12 mouse cellular contexts compared by ENCODE assay signal in genomic region chr4:124048348-124048831, GRCm38 (mm10).
A peak's percentile ranks its signal among the peaks of the same experiment; 100 is the strongest.
DNase-seq lines count a peak whose midpoint lies in the region; ATAC-seq and TF ChIP-seq lines count a peak whose summit lies in the region.
"Had no signal": no experiment of that assay in that cellular context is flagged by ENCODE, and none has a peak within 500 bp of the region (broad histone marks: within the 10 kb centered on the region; RNA-seq: fewer than 3 reads in every experiment).

No protein-coding gene starts in this region.

- H3K9me3 ChIP-seq in stomach, embryonic 16.5 days (replicated peaks; ENCODE audit: control insufficient read depth, low read length), result no peaks in the 10 kb centered on the region
- H3K9me3 ChIP-seq in stomach, postnatal 0 days (ENCODE audit: control insufficient read depth, low read length), result no peaks in the 10 kb centered on the region
- no peaks in the 10 kb centered on the region for H3K9me3 ChIP-seq in limb, embryonic 10.5 days (replicated peaks)
- H3K9me3 ChIP-seq in heart, embryonic 12.5 days (replicated peaks), result no peaks in the 10 kb centered on the region
- H3K9me3 ChIP-seq: limb, embryonic 15.5 days had no signal

- peak; percentile 33; the same call in 1 of the 2 replicates for ATAC-seq in stomach, embryonic 16.5 days (ENCODE audit: insufficient read depth, low FRiP score)
- no peak for ATAC-seq in stomach, postnatal 0 days (ENCODE audit: low FRiP score, low TSS enrichment)
- no peak for ATAC-seq in heart, embryonic 12.5 days (ENCODE audit: insufficient number of reproducible peaks, low FRiP score)
- ATAC-seq in frontal cortex, adult (ENCODE audit: low TSS enrichment), result no peak

- TF ChIP-seq CTCF in stomach, postnatal 0 days (IDR thresholded peaks at IDR 0.05; ENCODE audit: low read depth), result no peak

- DNase-seq in stomach, postnatal 0 days (ENCODE audit: low spot score), result no peak
- DNase-seq in hindlimb bud, embryonic 11.5 days (ENCODE audit: extremely low spot score, low read depth, low spot score), result peak; percentile 58
- peak; percentile 63 for DNase-seq in limb, embryonic 10.5 days (ENCODE audit: low spot score)
- DNase-seq in retina, postnatal 1 day, result peak; percentile 42
- no peak for DNase-seq in cerebellum, adult 8-10 months
- DNase-seq: adrenal gland, postnatal 14 days; heart, postnatal 10 days had no signal

- 38% methylated on average over 12 of the region's 12 CpGs for WGBS in stomach, embryonic 16.5 days
- 31% methylated on average over 12 of the region's 12 CpGs for WGBS in stomach, postnatal 0 days
- 29% methylated on average over 12 of the region's 12 CpGs for WGBS in limb, embryonic 10.5 days
- 73% methylated on average over 12 of the region's 12 CpGs for WGBS in heart, embryonic 12.5 days

- no peak for TF ChIP-seq EP300 in stomach, postnatal 0 days (optimal IDR thresholded peaks at IDR 0.05)

- H3K4me2 ChIP-seq in stomach, embryonic 16.5 days (ENCODE audit: low read depth, low read length), result no peak overlapping the region
- no peak overlapping the region for H3K4me2 ChIP-seq in stomach, postnatal 0 days (replicated peaks; ENCODE audit: low read depth)
- no peak overlapping the region for H3K4me2 ChIP-seq in heart, embryonic 12.5 days
- H3K4me2 ChIP-seq: limb, embryonic 15.5 days had no signal

- H3K9ac ChIP-seq in stomach, embryonic 16.5 days (ENCODE audit: low read length), result no peak overlapping the region
- H3K9ac ChIP-seq in stomach, postnatal 0 days (ENCODE audit: low read length), result no peak overlapping the region
- H3K9ac ChIP-seq in heart, embryonic 12.5 days, result no peak overlapping the region
- H3K9ac ChIP-seq: limb, embryonic 15.5 days had no signal

- H3K4me1 ChIP-seq in stomach, embryonic 16.5 days (ENCODE audit: control insufficient read depth, insufficient read depth, low read length), result no peaks in the 10 kb centered on the region
- no peaks in the 10 kb centered on the region for H3K4me1 ChIP-seq in stomach, postnatal 0 days (replicated peaks; ENCODE audit: control insufficient read depth, insufficient read depth)
- peaks cover 26% of the 10 kb centered on the region for H3K4me1 ChIP-seq in limb, embryonic 10.5 days
- no peaks in the 10 kb centered on the region for H3K4me1 ChIP-seq in heart, embryonic 12.5 days (replicated peaks)
- H3K4me1 ChIP-seq: limb, embryonic 15.5 days had no signal

- H3K27ac ChIP-seq in stomach, embryonic 16.5 days (ENCODE audit: low read length), result no peak overlapping the region
- H3K27ac ChIP-seq in stomach, postnatal 0 days (replicated peaks), result no peak overlapping the region
- peak overlapping the region; percentile 78 for H3K27ac ChIP-seq in limb, embryonic 10.5 days
- no peak overlapping the region for H3K27ac ChIP-seq in heart, embryonic 12.5 days (ENCODE audit: poor library complexity, severe bottlenecking)
- H3K27ac ChIP-seq: limb, embryonic 15.5 days had no signal

- no peak overlapping the region for H3K4me3 ChIP-seq in stomach, embryonic 16.5 days (replicated peaks; ENCODE audit: low read length)
- H3K4me3 ChIP-seq in stomach, postnatal 0 days (ENCODE audit: low read depth, low read length), result no peak overlapping the region
- H3K4me3 ChIP-seq in limb, embryonic 10.5 days, result no peak overlapping the region
- no peak overlapping the region for H3K4me3 ChIP-seq in heart, embryonic 12.5 days
- H3K4me3 ChIP-seq: erythroblast, embryonic 14.5 days; limb, embryonic 15.5 days had no signal

- H3K36me3 ChIP-seq in stomach, embryonic 16.5 days (ENCODE audit: control insufficient read depth, insufficient read depth, low read length), result no peaks in the 10 kb centered on the region
- H3K36me3 ChIP-seq in stomach, postnatal 0 days (ENCODE audit: control insufficient read depth, insufficient read depth, low read length), result no peaks in the 10 kb centered on the region
- no peaks in the 10 kb centered on the region for H3K36me3 ChIP-seq in limb, embryonic 10.5 days
- H3K36me3 ChIP-seq in heart, embryonic 12.5 days, result no peaks in the 10 kb centered on the region
- H3K36me3 ChIP-seq: limb, embryonic 15.5 days had no signal

- H3K27me3 ChIP-seq in stomach, embryonic 16.5 days (ENCODE audit: control insufficient read depth, insufficient read depth, low read length), result no peaks in the 10 kb centered on the region
- no peaks in the 10 kb centered on the region for H3K27me3 ChIP-seq in stomach, postnatal 0 days (ENCODE audit: control insufficient read depth, insufficient read depth, low read length)
- no peaks in the 10 kb centered on the region for H3K27me3 ChIP-seq in limb, embryonic 10.5 days (ENCODE audit: low read depth, poor library complexity, severe bottlenecking)
- no peaks in the 10 kb centered on the region for H3K27me3 ChIP-seq in heart, embryonic 12.5 days (replicated peaks)
- H3K27me3 ChIP-seq: limb, embryonic 15.5 days had no signal

Comparison
In these comparisons a context has a peak if more than half of its experiments do, and no peak if none do; other contexts are left out.
1. DNase-seq: peak in hindlimb bud, embryonic 11.5 days (single experiment), limb, embryonic 10.5 days (single experiment) and retina, postnatal 1 day (single experiment); none in stomach, postnatal 0 days (single experiment) and cerebellum, adult 8-10 months (single experiment).